Mouse (Mus musculus) fibroblast of lung, adult 2 months (primary cell): Measurements from ENCODE around the gene Sumo1.

ENCODE experiments used
- DNase-seq: peaks from one replicate; pipeline ENCODE4 v3.0.0-alpha.2; 2011; ENCODE audit warnings: low read depth

The Sumo1 gene

DNA sequence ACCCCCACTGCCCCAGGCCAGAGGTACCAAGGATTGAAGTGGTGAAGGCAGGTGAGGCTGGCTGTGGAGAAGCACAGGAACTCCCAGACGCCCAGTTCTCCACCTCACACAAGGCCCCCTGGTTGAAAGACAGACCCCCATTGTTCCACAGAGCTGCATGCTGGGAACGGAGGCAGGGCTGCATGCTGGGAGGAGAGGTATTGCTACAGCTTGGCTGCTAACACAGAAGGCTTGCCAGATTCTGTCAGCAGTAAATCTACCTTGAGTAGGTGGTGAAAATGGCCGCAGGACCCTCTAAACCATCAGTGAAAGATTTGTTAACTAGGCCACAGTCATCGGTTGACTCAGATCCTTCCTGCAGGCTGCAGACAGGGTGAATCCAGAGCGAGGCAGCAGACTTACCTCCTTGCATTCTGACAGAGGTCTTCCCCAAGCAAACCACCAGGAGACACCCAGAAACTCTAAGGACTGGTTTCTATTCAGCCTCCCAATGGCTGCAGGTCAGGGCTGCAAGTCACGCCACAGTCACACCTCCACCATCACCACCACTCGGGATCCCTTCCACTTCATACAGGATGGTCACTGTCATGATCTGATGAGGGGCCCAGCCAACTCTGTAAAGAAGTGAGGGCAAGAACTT, 121.5 kb downstream of the Sumo1 start:
- no peak for DNase-seq

DNA sequence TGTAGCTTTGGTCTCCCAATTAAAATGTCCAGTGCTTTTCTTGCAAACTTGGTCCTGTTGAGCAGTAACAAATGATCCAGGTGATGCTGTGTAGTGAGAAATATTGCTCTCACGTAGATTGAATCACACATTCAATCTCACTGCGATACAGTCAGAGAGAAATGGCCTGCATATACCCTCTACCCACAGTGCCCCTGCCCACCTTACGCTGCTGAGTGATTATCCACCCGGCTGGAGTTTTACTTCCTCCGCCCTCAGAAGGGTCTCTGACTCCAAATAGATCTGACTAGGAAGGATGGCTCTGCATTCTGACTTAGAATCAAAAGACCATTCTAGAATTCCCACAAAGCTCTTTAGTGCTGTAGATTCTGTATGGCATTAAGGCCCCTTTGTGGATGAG, 122.1 kb downstream of the Sumo1 start:
- DNase-seq = no peak

DNA sequence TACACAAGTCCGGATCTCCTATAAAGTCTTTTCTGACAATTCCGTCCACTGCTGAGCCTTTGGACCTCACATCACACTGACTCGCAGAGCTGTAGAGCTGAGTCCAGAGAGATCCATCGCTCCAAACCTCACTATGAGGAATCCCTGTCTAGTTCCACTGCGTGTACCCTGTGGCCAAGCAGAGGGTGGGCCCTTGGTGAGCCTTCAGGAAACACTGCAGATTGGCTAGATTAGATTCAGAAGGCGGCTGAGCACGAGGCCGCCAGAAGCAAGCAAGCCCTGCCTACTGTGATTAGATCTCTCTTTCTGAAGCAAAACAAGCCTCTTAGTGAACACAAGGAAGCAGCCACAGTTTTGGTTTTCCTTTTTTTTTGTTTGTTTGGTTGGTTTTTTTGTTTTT, 126.7 kb downstream of the Sumo1 start:
- DNase-seq = no peak

DNA sequence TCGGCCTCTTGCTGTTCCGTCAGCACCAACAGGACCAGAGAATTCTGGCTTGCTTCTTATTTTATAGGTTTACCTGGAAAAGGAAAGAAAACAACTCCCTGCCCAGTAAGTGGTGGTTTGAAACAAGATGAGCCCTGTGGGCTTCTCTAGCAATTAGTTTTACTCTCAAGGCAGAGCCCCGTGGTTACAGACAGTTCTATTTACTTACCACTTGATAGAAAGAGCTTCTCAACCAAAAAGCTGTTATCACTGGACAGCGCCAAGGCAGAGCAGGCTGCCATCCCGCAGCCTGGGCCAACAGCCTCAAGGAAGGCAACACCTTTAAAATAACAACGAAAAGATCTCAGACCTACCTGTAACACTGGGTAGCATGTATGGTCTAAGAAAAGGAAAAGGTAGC, 128.4 kb downstream of the Sumo1 start:
- no peak for DNase-seq

DNA sequence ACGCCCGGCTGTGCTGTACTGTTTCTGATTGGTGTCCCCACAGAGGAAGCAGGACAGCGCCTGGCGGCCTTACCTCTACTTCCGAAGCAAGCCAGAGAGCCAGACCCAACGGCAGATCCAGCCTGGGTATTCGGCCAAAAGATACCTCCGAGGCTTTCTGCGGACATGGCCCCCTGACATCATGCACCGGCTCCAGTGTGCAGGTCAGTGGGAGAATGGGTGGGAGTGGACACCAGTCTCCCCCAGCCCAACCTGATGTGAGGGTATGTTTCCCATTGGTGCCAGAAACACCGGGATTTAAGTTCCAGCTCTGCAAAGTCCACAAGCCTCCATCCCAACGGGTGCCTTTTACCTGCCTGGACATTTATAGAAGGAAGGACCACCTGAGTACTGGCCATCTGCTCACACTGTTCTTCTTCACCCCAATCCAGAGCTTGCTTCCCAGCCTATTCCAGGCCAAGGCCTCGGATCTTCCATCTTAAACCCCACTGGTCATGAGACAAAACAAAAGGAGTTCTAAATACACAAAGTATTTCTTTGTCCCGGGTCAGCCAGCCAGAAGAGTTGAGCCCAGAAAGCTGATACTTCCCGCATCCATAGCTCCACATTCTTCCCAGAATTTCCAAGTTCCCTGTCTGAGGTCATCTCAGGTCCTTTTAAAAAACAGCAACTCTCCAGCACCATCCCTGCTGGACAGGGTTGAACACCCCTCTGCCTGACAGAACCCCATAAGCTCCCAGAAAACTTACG, 129.2 kb downstream of the Sumo1 start:
- no peak for DNase-seq

DNA sequence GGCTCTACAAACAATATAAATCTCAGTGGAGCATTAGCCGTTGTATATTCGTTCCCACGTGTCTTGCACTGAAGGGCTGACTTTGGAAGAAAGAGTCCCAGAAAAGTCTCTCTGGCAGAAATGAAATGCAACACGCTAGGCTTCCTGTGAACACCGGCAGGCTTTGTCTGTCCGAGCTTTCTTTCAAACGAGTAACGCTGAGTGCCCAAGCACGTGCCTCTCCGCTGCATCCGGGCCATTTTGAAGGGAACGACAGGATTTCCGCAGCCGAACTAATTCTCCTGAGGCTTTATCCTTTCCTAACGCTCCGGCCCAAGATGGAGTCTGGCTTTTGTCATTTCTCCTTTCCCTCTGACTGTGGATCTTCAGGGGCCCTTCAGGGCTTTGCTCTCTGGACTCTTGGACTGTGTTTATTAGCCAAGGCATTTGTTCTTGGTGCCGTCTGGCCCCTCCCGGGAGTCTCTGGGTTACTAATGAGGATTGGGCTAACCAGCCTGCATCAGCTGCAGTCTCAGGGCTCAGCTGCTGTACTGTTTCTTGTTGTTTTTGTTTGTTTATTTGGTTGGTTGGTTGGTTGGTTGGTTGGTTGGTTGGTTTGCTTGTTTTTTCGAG, 130.0 kb downstream of the Sumo1 start:
- no peak for DNase-seq

DNA sequence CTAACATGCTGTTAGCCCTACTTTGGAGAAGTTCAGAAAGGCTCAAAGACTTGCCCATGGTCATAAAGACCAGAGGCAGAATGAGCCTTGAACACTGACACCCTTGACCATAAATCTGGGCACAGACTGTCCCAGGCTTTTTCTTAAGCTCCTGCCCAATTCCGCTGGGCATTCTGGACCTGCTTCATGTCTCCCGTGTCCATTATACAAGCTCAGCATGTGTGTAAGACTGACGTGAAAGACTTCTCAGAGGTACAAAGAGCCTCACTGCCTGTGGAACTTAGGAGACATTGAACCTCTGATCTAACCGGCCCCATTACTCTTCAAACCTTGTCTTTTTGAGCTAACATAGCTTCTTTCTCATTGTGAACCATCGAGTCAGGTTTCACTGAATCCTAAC, 132.3 kb downstream of the Sumo1 start:
- no peak for DNase-seq
